Mouse (Mus musculus): ENCODE results near the gene Ccser1. TPM values are rescaled to one million over a fixed set of nuclear protein-coding genes. Genes with fewer than 3 reads are reported as not detected.

Gene Ccser1
- total and polyA plus RNA-seq, 2 experiments: 0.02 to 0.28 TPM

DNA sequence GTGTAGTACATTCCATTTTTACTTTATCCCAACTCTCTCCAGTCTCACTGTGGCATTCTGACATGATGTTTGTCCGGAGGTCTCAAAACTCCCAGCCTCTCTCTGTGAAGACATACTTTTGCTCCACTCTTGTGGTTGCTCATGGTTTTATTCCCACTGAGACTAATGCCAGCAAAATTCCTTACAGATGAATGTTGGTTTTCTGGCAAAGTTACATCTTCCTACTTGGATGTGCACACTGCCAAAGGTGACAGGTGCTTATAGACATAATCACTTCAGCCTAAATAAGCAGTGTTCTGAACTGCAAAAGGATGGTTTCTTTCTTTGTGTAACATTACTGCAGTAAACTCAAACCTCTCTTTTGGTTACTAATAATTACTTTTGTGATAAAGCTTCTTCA lies 696.2 kb downstream of the Ccser1 start:
- no peak for TF ChIP-seq POLR2A (IDR thresholded peaks at IDR 0.05; ENCODE audit: extremely low read depth, insufficient read depth, low read length)
- TF ChIP-seq CTCF (IDR thresholded peaks at IDR 0.05; ENCODE audit: low read depth, low read length): no peak

DNA sequence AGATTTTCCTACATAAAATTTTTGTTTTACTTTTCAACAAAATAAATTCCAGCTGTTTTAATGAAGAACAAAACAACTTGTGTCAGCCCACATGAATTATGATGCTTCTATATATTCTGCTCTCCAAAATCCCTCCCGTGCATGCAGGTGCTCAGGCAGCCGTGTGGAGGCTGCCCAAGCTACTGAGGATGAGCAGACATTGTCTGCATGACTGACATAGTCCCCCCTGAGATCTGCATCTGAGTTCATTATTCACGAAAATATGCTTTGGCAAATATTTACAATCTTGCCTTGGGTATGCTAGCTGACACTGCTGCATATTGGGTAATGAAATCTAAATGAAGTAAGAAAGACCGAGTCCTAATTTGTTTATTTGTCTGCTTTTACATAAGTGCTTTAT lies 718.1 kb downstream of the Ccser1 start:
- H3K4me1 ChIP-seq (ENCODE audit: control insufficient read depth, insufficient read depth, low read length): no peaks in the 10 kb centered on the region
- H3K36me3 ChIP-seq (ENCODE audit: control insufficient read depth, insufficient read depth, low read length): no peaks in the 10 kb centered on the region
- H3K4me3 ChIP-seq (ENCODE audit: insufficient read depth, low read depth, low read length): no peak overlapping the region
- DNase-seq (ENCODE audit: extremely low read depth, low read depth, low spot score): no peak
- no peaks in the 10 kb centered on the region for H3K79me2 ChIP-seq (ENCODE audit: control insufficient read depth, insufficient read depth, low read length)
- TF ChIP-seq POLR2A (IDR thresholded peaks at IDR 0.05; ENCODE audit: extremely low read depth, insufficient read depth, low read length): no peak
- no peak for TF ChIP-seq CTCF (IDR thresholded peaks at IDR 0.05; ENCODE audit: low read depth, low read length)
- WGBS: 73% methylated on average over 4 of the region's 4 CpGs
- H3K9ac ChIP-seq (ENCODE audit: low read depth, low read length): no peak overlapping the region
- H3K27me3 ChIP-seq (ENCODE audit: control insufficient read depth, insufficient read depth, low read length): no peaks in the 10 kb centered on the region
- no peak overlapping the region for H3K27ac ChIP-seq (replicated peaks; ENCODE audit: insufficient read depth, low read depth, low read length)

More for the DNA sequence above, 696.2 kb downstream of the Ccser1 start:
- Histone ChIP-seq H3K27ac (replicated peaks; ENCODE audit: insufficient read depth, low read depth, low read length) (no peak overlapping the region), H3K4me3 (ENCODE audit: insufficient read depth, low read depth, low read length) (no peak overlapping the region), H3K36me3 (ENCODE audit: control insufficient read depth, insufficient read depth, low read length) (no peaks in the 10 kb centered on the region), H3K9ac (ENCODE audit: low read depth, low read length) (no peak overlapping the region), H3K4me1 (ENCODE audit: control insufficient read depth, insufficient read depth, low read length) (no peaks in the 10 kb centered on the region), H3K79me2 (ENCODE audit: control insufficient read depth, insufficient read depth, low read length) (no peaks in the 10 kb centered on the region), H3K27me3 (ENCODE audit: control insufficient read depth, insufficient read depth, low read length) (no peaks in the 10 kb centered on the region)
- DNase-seq (ENCODE audit: extremely low read depth, low read depth, low spot score): no peak
- 73% methylated on average over 1 of the region's 1 CpGs for WGBS

DNA sequence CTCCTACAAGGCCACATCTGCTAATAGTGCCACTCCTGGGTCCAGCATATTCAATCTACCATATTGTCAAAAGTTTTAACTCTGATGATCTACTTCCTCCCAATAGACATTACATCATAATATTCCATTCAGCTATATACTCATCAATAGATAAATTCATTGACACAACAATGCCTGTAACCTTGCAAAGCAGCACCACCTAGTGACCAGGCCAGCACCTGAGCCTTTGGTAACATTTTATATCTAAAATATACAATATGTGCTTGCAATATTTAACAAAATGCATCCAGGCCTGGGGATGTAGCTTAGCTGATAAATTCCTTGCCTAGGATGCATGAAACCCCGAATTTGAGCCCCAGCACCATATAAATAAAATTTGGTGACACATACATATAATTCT lies 722.6 kb downstream of the Ccser1 start:
- no peaks in the 10 kb centered on the region for H3K27me3 ChIP-seq (ENCODE audit: control insufficient read depth, insufficient read depth, low read length)
- no peak overlapping the region for H3K9ac ChIP-seq (ENCODE audit: low read depth, low read length)
- H3K79me2 ChIP-seq (ENCODE audit: control insufficient read depth, insufficient read depth, low read length): no peaks in the 10 kb centered on the region
- WGBS: 10% methylated on average over 1 of the region's 1 CpGs
- TF ChIP-seq POLR2A (IDR thresholded peaks at IDR 0.05; ENCODE audit: extremely low read depth, insufficient read depth, low read length) (no peak), CTCF (IDR thresholded peaks at IDR 0.05; ENCODE audit: low read depth, low read length) (no peak)
- H3K36me3 ChIP-seq (ENCODE audit: control insufficient read depth, insufficient read depth, low read length): no peaks in the 10 kb centered on the region
- H3K4me1 ChIP-seq (ENCODE audit: control insufficient read depth, insufficient read depth, low read length): no peaks in the 10 kb centered on the region
- DNase-seq (ENCODE audit: extremely low read depth, low read depth, low spot score): no peak
- H3K4me3 ChIP-seq (ENCODE audit: insufficient read depth, low read depth, low read length): no peak overlapping the region
- H3K27ac ChIP-seq (replicated peaks; ENCODE audit: insufficient read depth, low read depth, low read length): no peak overlapping the region

DNA sequence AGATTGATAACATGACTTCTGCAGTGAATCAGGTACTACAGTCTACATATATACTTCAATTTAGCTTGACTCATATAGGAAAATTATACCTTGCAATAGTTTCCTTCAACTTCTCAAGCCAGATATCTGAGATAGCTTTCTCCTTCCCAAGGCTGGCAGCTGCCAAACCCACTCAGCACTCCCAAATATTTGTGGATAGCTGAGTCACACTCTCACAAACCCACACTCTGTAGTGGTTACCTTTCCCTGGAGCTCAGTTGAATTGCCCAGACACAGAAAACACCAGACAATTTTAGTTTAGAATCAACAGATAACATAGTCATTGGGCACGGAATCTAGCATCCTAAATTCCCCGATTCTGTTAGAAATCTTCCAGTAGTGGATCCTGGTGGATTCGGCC lies 732.8 kb downstream of the Ccser1 start:
- 78% methylated on average over 3 of the region's 3 CpGs for WGBS
- Histone ChIP-seq H3K4me1 (ENCODE audit: control insufficient read depth, insufficient read depth, low read length) (no peaks in the 10 kb centered on the region), H3K27ac (replicated peaks; ENCODE audit: insufficient read depth, low read depth, low read length) (no peak overlapping the region), H3K4me3 (ENCODE audit: insufficient read depth, low read depth, low read length) (no peak overlapping the region), H3K27me3 (ENCODE audit: control insufficient read depth, insufficient read depth, low read length) (no peaks in the 10 kb centered on the region), H3K79me2 (ENCODE audit: control insufficient read depth, insufficient read depth, low read length) (no peaks in the 10 kb centered on the region), H3K9ac (ENCODE audit: low read depth, low read length) (no peak overlapping the region), H3K36me3 (ENCODE audit: control insufficient read depth, insufficient read depth, low read length) (no peaks in the 10 kb centered on the region)
- DNase-seq (ENCODE audit: extremely low read depth, low read depth, low spot score): no peak
- TF ChIP-seq CTCF (IDR thresholded peaks at IDR 0.05; ENCODE audit: low read depth, low read length) (no peak), POLR2A (IDR thresholded peaks at IDR 0.05; ENCODE audit: extremely low read depth, insufficient read depth, low read length) (no peak)

DNA sequence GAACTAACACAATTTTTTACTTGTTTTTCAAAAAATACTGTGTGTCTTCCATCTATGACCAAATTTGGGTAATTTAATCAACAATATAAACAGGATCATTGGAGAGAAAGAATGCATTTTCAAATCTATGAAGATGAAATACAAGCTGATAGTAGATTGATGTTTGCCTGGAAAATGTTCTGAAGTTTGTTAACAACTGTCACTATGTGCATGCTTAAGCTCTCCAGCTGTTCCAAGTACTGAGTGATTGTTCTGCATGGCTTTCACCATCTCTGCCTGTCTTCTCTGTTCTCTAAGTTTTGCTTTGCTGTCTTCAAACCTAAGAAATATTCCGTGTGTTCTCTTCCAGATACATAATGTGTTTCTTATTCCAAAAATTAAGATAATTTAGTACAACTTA lies 751.5 kb downstream of the Ccser1 start:
- WGBS: 70% methylated on average over 1 of the region's 1 CpGs
- DNase-seq (ENCODE audit: extremely low read depth, low read depth, low spot score): no peak
- no peaks in the 10 kb centered on the region for H3K79me2 ChIP-seq (ENCODE audit: control insufficient read depth, insufficient read depth, low read length)
- no peak overlapping the region for H3K9ac ChIP-seq (ENCODE audit: low read depth, low read length)
- no peaks in the 10 kb centered on the region for H3K27me3 ChIP-seq (ENCODE audit: control insufficient read depth, insufficient read depth, low read length)
- no peak for TF ChIP-seq CTCF (IDR thresholded peaks at IDR 0.05; ENCODE audit: low read depth, low read length)
- no peak for TF ChIP-seq POLR2A (IDR thresholded peaks at IDR 0.05; ENCODE audit: extremely low read depth, insufficient read depth, low read length)
- H3K4me1 ChIP-seq (ENCODE audit: control insufficient read depth, insufficient read depth, low read length): no peaks in the 10 kb centered on the region
- H3K27ac ChIP-seq (replicated peaks; ENCODE audit: insufficient read depth, low read depth, low read length): no peak overlapping the region
- H3K4me3 ChIP-seq (ENCODE audit: insufficient read depth, low read depth, low read length): no peak overlapping the region
- no peaks in the 10 kb centered on the region for H3K36me3 ChIP-seq (ENCODE audit: control insufficient read depth, insufficient read depth, low read length)

DNA sequence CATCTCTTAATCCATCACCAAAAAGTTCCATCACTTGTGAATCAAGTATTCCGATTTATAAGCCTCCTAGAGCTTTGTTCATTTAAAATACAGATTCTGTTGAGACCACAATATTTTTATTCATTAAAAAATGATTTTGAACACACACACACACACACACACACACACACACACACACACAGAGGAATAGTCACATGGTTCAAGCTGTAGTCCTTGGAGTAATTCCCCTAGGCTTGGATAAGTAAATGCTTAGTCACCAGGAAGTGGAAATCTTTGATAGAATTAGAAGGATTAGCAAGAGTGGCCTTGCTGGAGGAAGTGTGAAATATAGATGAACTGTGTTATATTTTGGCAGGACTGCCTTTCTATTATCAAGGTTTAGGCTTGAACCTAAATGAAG lies 756.5 kb downstream of the Ccser1 start:
- no peak for TF ChIP-seq CTCF (IDR thresholded peaks at IDR 0.05; ENCODE audit: low read depth, low read length)
- no peak for TF ChIP-seq POLR2A (IDR thresholded peaks at IDR 0.05; ENCODE audit: extremely low read depth, insufficient read depth, low read length)
- no peak overlapping the region for H3K4me3 ChIP-seq (ENCODE audit: insufficient read depth, low read depth, low read length)
- 82% methylated on average over 1 of the region's 1 CpGs for WGBS
- no peaks in the 10 kb centered on the region for H3K27me3 ChIP-seq (ENCODE audit: control insufficient read depth, insufficient read depth, low read length)
- H3K36me3 ChIP-seq (ENCODE audit: control insufficient read depth, insufficient read depth, low read length): no peaks in the 10 kb centered on the region
- no peak overlapping the region for H3K9ac ChIP-seq (ENCODE audit: low read depth, low read length)
- DNase-seq (ENCODE audit: extremely low read depth, low read depth, low spot score): no peak
- no peaks in the 10 kb centered on the region for H3K79me2 ChIP-seq (ENCODE audit: control insufficient read depth, insufficient read depth, low read length)
- H3K4me1 ChIP-seq (ENCODE audit: control insufficient read depth, insufficient read depth, low read length): no peaks in the 10 kb centered on the region
- H3K27ac ChIP-seq (replicated peaks; ENCODE audit: insufficient read depth, low read depth, low read length): no peak overlapping the region
